Mouse (Mus musculus) cerebellum, adult 11-12 months (tissue): ENCODE results near the gene Kcnk15.
A peak's percentile ranks its signal among the peaks of the same experiment; 100 is the strongest.

Experiments used
- DNase-seq: peaks from one replicate; pipeline ENCODE4 v3.0.0; 2022

The Kcnk15 gene

DNA sequence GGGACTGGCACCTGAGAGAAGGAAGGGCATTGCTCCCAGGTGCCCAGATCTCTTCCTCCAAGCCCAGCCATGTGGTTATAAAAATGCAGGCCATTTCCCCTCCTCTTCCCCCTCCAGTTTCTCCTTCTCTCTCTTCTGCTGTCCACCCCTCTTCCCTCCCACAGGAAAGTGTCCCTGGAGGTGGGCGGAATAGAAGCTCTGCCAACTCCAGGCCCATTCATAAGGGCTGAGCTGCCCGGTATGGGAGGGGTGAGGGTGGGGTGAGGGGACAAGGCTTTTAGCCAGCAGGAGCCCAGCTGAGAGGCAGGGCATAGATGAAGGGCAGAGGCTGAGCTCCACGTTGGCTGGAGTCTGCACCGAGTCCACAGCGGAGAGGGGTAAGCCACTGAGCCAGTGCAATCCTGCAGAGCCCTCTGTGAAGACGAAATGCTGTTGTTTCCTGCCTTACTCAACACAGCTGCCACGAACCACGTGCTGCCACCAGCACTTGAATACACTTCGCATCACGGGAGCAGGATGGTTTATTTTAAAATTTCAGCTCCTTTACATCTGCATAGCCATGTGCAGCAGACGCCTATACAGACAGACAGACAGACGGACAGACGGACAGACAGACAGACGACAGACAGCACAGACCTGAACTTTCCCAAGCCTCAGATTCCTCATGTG lies 23.5 kb downstream of the Kcnk15 start:
- DNase-seq = no peak

DNA sequence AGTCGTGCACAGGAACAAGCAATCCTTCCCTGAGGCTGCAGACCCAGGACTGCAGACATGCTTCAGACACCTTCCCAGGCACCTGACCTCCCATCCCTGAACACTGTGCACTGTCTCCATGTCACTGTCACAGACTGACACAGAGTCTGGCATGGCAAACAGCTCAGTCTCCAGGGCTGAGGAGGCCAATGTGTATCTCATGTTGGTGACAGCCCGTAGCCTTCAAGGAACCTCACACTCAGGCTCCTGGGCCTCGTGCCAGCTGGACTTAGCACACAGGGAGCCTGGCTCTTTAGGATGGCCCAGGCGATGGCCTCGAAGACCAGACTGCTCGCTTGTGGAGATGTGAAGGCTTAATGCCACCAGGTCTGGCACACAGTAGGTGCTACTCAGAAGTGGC lies 27.4 kb downstream of the Kcnk15 start:
- peak; percentile 73 for DNase-seq

GRCm38 (mm10) chr2:163882859-163883652 lies 29.6 kb downstream of the Kcnk15 start:
- DNase-seq = no peak

- DNase-seq = no peak
Measured at GRCm38 (mm10) chr2:163889411-163889810, 36.0 kb downstream of the Kcnk15 start.

- DNase-seq = no peak
Measured at GRCm38 (mm10) chr2:163890586-163890985, 37.1 kb downstream of the Kcnk15 start.

- no peak for DNase-seq
Measured at GRCm38 (mm10) chr2:163891271-163891670, 37.8 kb downstream of the Kcnk15 start.

DNA sequence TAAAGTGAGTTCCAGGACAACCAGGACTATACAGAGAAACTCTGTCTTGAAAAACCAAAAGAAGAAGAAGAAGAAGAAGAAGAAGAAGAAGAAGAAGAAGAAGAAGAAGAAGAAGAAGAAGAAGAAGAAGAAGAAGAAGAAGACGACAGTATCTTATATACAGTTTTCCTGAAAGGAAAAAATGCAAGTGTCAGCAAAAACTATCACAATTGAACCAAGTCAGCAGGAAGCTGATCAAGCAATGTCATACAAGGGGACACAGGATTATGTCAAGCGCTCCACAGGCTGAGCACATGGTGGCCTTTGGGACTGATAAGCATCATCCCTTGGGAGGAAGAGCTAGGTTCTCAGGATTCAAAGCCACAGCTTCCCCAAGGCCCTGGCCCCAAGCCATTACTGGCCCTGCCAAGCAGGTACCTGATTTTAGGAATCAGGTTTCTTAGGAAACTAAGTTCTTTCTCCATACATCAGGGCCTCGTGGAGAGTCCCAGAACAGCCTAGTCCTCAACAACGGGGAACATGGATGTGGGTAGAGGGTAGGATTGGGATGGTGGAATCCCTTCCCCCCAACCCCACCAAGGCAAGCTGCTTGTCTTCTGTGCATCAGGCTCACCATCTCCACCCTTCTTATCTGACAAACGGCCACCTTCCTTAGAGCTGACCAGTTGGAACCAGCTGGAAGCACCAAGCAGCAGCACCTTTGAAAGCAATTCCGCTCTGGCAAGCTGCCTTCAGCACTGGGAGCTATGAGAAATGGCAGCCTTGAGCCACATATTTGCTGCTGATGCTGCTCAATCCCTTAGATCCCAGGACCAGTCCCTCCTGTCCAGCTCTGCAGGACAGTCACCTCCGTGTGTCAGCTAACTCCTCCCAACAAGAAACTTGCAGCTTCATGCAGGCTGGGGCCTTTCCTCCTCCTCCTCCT lies 40.3 kb downstream of the Kcnk15 start:
- no peak for DNase-seq

DNA sequence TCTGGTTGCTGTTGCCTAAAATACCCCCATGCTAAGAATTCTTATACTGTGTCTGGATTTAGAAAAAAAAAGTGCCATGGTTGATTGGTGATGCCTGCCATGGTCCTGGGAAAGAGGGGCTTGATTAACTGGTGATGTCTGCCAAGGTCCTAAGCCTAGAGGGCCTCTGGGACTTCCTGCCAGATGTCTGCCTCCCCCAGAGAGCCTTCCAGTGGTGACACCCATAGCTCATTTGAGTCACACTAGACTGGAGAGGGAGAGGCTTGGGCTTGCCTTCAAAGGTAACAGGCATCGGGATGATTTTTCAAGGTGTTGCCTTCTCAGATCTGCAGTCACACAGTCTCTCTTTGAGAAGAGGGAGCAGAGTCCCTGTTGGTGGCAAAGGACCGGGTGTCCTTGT lies 41.7 kb downstream of the Kcnk15 start:
- no peak for DNase-seq

GRCm38 (mm10) chr2:163897026-163897425 lies 43.6 kb downstream of the Kcnk15 start:
- peak; percentile 32 for DNase-seq

GRCm38 (mm10) chr2:163897988-163898535 lies 44.6 kb downstream of the Kcnk15 start:
- DNase-seq = peak; percentile 66

- peak; percentile 63 for DNase-seq
Measured at GRCm38 (mm10) chr2:163899910-163900411, 46.5 kb downstream of the Kcnk15 start.

- DNase-seq = no peak
Measured at GRCm38 (mm10) chr2:163901043-163901442, 47.6 kb downstream of the Kcnk15 start.

GRCm38 (mm10) chr2:163902448-163902847 lies 49.0 kb downstream of the Kcnk15 start:
- DNase-seq = peak; percentile 26

DNA sequence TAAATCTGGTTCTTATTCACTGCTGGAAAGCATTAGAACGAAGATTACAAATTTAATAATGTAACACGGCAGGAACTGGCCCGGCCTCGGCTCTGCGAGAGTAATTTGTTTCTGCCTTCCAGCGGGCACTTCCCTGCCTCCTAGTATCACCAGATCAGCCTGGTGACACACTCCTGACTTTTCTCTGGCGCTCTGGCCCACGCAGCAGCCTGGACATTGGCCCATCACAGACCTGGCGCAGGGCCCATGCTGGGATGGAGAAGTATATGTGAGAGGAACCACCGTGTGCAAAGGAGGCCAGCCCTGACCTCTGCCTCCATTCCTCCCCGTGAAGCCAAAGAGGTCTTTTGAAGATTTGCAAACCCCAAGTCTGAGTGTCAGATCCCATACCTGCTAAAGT lies 50.0 kb downstream of the Kcnk15 start:
- peak; percentile 78 for DNase-seq

- DNase-seq = peak; percentile 82
Measured at GRCm38 (mm10) chr2:163904323-163904722, 50.9 kb downstream of the Kcnk15 start.

- DNase-seq = no peak
Measured at GRCm38 (mm10) chr2:163907131-163907530, 53.7 kb downstream of the Kcnk15 start.
